Mouse (Mus musculus): ENCODE measurements around the gene Mtus2.

Mtus2 gene

GRCm38 (mm10) chr5:148211831-148212230, 254.7 kb downstream of the Mtus2 start:
- DNase-seq: no peak

- no peak for DNase-seq
Observed at GRCm38 (mm10) chr5:148216786-148217185, 259.7 kb downstream of the Mtus2 start.

- no peak for DNase-seq
Observed at GRCm38 (mm10) chr5:148222898-148223297, 265.8 kb downstream of the Mtus2 start.

- no peak for DNase-seq
Observed at GRCm38 (mm10) chr5:148224004-148224403, 266.9 kb downstream of the Mtus2 start.

GRCm38 (mm10) chr5:148233714-148234113, 276.6 kb downstream of the Mtus2 start:
- DNase-seq: no peak

GRCm38 (mm10) chr5:148236616-148237015, 279.5 kb downstream of the Mtus2 start:
- peak in 1 of 2 experiments; percentile 11 for DNase-seq

GRCm38 (mm10) chr5:148239067-148239466, 281.9 kb downstream of the Mtus2 start:
- peak in 1 of 2 experiments; percentile 7 for DNase-seq

GRCm38 (mm10) chr5:148239757-148240156, 282.6 kb downstream of the Mtus2 start:
- no peak for DNase-seq

GRCm38 (mm10) chr5:148241932-148242331, 284.8 kb downstream of the Mtus2 start:
- DNase-seq: peak; percentile 43 to 72

GRCm38 (mm10) chr5:148244471-148244870, 287.4 kb downstream of the Mtus2 start:
- no peak for DNase-seq

- DNase-seq: no peak
Observed at GRCm38 (mm10) chr5:148245386-148245785, 288.3 kb downstream of the Mtus2 start.

GRCm38 (mm10) chr5:148248236-148248635, 291.1 kb downstream of the Mtus2 start:
- DNase-seq: no peak

- no peak for DNase-seq
Observed at GRCm38 (mm10) chr5:148251847-148252246, 294.7 kb downstream of the Mtus2 start.

GRCm38 (mm10) chr5:148262016-148262415, 304.9 kb downstream of the Mtus2 start:
- DNase-seq: no peak

GRCm38 (mm10) chr5:148264819-148265707, 307.9 kb downstream of the Mtus2 start:
- peak in 1 of 2 experiments; percentile 29 for DNase-seq

GRCm38 (mm10) chr5:148266841-148267240, 309.7 kb downstream of the Mtus2 start:
- DNase-seq: no peak

- peak in 1 of 2 experiments; percentile 8 for DNase-seq
Observed at GRCm38 (mm10) chr5:148267446-148267845, 310.3 kb downstream of the Mtus2 start.

- DNase-seq: peak in 1 of 2 experiments; percentile 23
Observed at GRCm38 (mm10) chr5:148272065-148272464, 314.9 kb downstream of the Mtus2 start.

- DNase-seq: no peak
Observed at GRCm38 (mm10) chr5:148272771-148273170, 315.7 kb downstream of the Mtus2 start.

- DNase-seq: no peak
Observed at GRCm38 (mm10) chr5:148278233-148278632, 321.1 kb downstream of the Mtus2 start.

GRCm38 (mm10) chr5:148280321-148280720, 323.2 kb downstream of the Mtus2 start:
- no peak for DNase-seq

GRCm38 (mm10) chr5:148282093-148282492, 325.0 kb downstream of the Mtus2 start:
- no peak for DNase-seq

GRCm38 (mm10) chr5:148282631-148283030, 325.5 kb downstream of the Mtus2 start:
- DNase-seq: no peak

GRCm38 (mm10) chr5:148283177-148283576, 326.1 kb downstream of the Mtus2 start:
- DNase-seq: no peak

Data from lung, postnatal 4 days (tissue).